Mouse (Mus musculus): ENCODE results near the gene Obox6. TPM values are rescaled to one million over a fixed set of nuclear protein-coding genes. Genes with fewer than 3 reads are reported as not detected.

The Obox6 gene
- total and polyA plus RNA-seq, 3 experiments = 0.16 TPM; not detected in 2

GRCm38 (mm10) chr7:15864104-15864503 is 24.6 kb upstream of the Obox6 start:
- Histone ChIP-seq H3K4me1 (ENCODE audit: insufficient read depth, low read depth, low read length) (no peaks in the 10 kb centered on the region), H3K4me3 (ENCODE audit: low read depth, low read length) (no peak overlapping the region), H3K9me3 (replicated peaks) (no peaks in the 10 kb centered on the region), H3K36me3 (replicated peaks) (no peaks in the 10 kb centered on the region), H3K27me3 (ENCODE audit: insufficient read depth, low read length) (peaks cover 2% of the 10 kb centered on the region; the same call in 1 of the 2 replicates)
- DNase-seq (ENCODE audit: low spot score) = no peak
- ATAC-seq (ENCODE audit: extremely low read depth, insufficient number of reproducible peaks, low FRiP score, poor library complexity, severe bottlenecking) = no peak
- no peak for TF ChIP-seq GATA2 (IDR thresholded peaks at IDR 0.05; ENCODE audit: borderline replicate concordance, low read depth, low read length)
- no peak for TF ChIP-seq GATA1 (IDR thresholded peaks at IDR 0.05; ENCODE audit: borderline replicate concordance, low read length)
- no peak for TF ChIP-seq CTCF (IDR thresholded peaks at IDR 0.05; ENCODE audit: low read depth, low read length)
- TF ChIP-seq TAL1 (conservative IDR thresholded peaks at IDR 0.05; ENCODE audit: low read depth, low read length) = no peak
- TF ChIP-seq POLR2AphosphoS5 (IDR thresholded peaks at IDR 0.05; ENCODE audit: insufficient replicate concordance, low read depth, low read length) = no peak

GRCm38 (mm10) chr7:15859657-15860056 is 20.2 kb upstream of the Obox6 start:
- DNase-seq (ENCODE audit: low spot score) (no peak), ATAC-seq (ENCODE audit: extremely low read depth, insufficient number of reproducible peaks, low FRiP score, poor library complexity, severe bottlenecking) (no peak)
- Histone ChIP-seq H3K4me1 (ENCODE audit: insufficient read depth, low read depth, low read length) (no peaks in the 10 kb centered on the region), H3K27me3 (ENCODE audit: insufficient read depth, low read length) (no peaks in the 10 kb centered on the region), H3K4me3 (ENCODE audit: low read depth, low read length) (no peak overlapping the region), H3K36me3 (replicated peaks) (no peaks in the 10 kb centered on the region), H3K9me3 (replicated peaks) (0 out of 2 replicates have a peak, but pooled peaks cover 2% of the 10 kb centered on the region)
- no peak for TF ChIP-seq GATA1 (IDR thresholded peaks at IDR 0.05; ENCODE audit: borderline replicate concordance, low read length)
- no peak for TF ChIP-seq POLR2AphosphoS5 (IDR thresholded peaks at IDR 0.05; ENCODE audit: insufficient replicate concordance, low read depth, low read length)
- TF ChIP-seq GATA2 (IDR thresholded peaks at IDR 0.05; ENCODE audit: borderline replicate concordance, low read depth, low read length) = no peak
- TF ChIP-seq CTCF (IDR thresholded peaks at IDR 0.05; ENCODE audit: low read depth, low read length) = no peak
- TF ChIP-seq TAL1 (conservative IDR thresholded peaks at IDR 0.05; ENCODE audit: low read depth, low read length) = no peak

Other genes with a start within 250 kb of the Obox6 start
- gene Obox3, start 199.8 kb downstream of the Obox6 start, total RNA-seq (2014; fragmentation: Nextera tagmentation) = not detected in 2 replicates
- gene Obox3, start 199.8 kb downstream of the Obox6 start, total RNA-seq (2017) = 0.17 and 0.27 TPM in 2 replicates
- gene Obox3, start 199.8 kb downstream of the Obox6 start, polyA plus RNA-seq (2012) = not detected in 2 replicates
- not detected in 2 replicates for gene Obox5, start 89.5 kb downstream of the Obox6 start, total RNA-seq (2014; fragmentation: Nextera tagmentation)
- gene Obox5, start 89.5 kb downstream of the Obox6 start, total RNA-seq (2017) = 0.22 and 0.35 TPM in 2 replicates
- not detected in 2 replicates for gene Obox5, start 89.5 kb downstream of the Obox6 start, polyA plus RNA-seq (2012)
- gene Crx, start 40.3 kb upstream of the Obox6 start, total RNA-seq (2014; fragmentation: Nextera tagmentation) = not detected in 2 replicates
- gene Crx, start 40.3 kb upstream of the Obox6 start, total RNA-seq (2017) = 0.05 and 0.06 TPM in 2 replicates
- gene Crx, start 40.3 kb upstream of the Obox6 start, polyA plus RNA-seq (2012) = not detected in 2 replicates
- not detected in 2 replicates for gene Crxos, start 42.9 kb upstream of the Obox6 start, total RNA-seq (2014; fragmentation: Nextera tagmentation)
- gene Crxos, start 42.9 kb upstream of the Obox6 start, total RNA-seq (2017) = 0.38 TPM in 1 of 2 replicates, not detected in the other
- not detected in 2 replicates for gene Crxos, start 42.9 kb upstream of the Obox6 start, polyA plus RNA-seq (2012)
- 559 and 654 TPM in 2 replicates for gene Selenow, start 82.7 kb upstream of the Obox6 start, total RNA-seq (2014; fragmentation: Nextera tagmentation)
- 144 and 152 TPM in 2 replicates for gene Selenow, start 82.7 kb upstream of the Obox6 start, total RNA-seq (2017)
- 761 and 867 TPM in 2 replicates for gene Selenow, start 82.7 kb upstream of the Obox6 start, polyA plus RNA-seq (2012)
- 95.0 and 118 TPM in 2 replicates for gene Nop53, start 106.4 kb upstream of the Obox6 start, total RNA-seq (2014; fragmentation: Nextera tagmentation)
- gene Nop53, start 106.4 kb upstream of the Obox6 start, total RNA-seq (2017) = 288 and 328 TPM in 2 replicates
- 630 and 764 TPM in 2 replicates for gene Nop53, start 106.4 kb upstream of the Obox6 start, polyA plus RNA-seq (2012)
- 0.38 and 0.44 TPM in 2 replicates for gene Ehd2, start 127.9 kb upstream of the Obox6 start, total RNA-seq (2014; fragmentation: Nextera tagmentation)
- 0.33 and 0.35 TPM in 2 replicates for gene Ehd2, start 127.9 kb upstream of the Obox6 start, total RNA-seq (2017)
- 0.11 and 0.15 TPM in 2 replicates for gene Ehd2, start 127.9 kb upstream of the Obox6 start, polyA plus RNA-seq (2012)
- 52.1 and 57.0 TPM in 2 replicates for gene Bicra, start 208.2 kb upstream of the Obox6 start, total RNA-seq (2014; fragmentation: Nextera tagmentation)
- gene Bicra, start 208.2 kb upstream of the Obox6 start, total RNA-seq (2017) = 1.0 and 1.1 TPM in 2 replicates
- gene Bicra, start 208.2 kb upstream of the Obox6 start, polyA plus RNA-seq (2012) = 52.1 and 58.9 TPM in 2 replicates
- not detected in 2 replicates for gene Zfp541, start 222.1 kb upstream of the Obox6 start, total RNA-seq (2014; fragmentation: Nextera tagmentation)
- gene Zfp541, start 222.1 kb upstream of the Obox6 start, total RNA-seq (2017) = under 0.01 TPM in 1 of 2 replicates, not detected in the other
- gene Zfp541, start 222.1 kb upstream of the Obox6 start, polyA plus RNA-seq (2012) = not detected in 2 replicates

All from G1E (cell line).